Mouse (Mus musculus): ENCODE measurements around the gene Clptm1. TPM values are rescaled to one million over a fixed set of nuclear protein-coding genes. Genes with fewer than 3 reads are reported as not detected.
"Not testable (repeated sequence)": the region's sequence is repeated elsewhere in the genome, so short reads cannot be mapped to it uniquely, and the experiment has no call there.

Clptm1 gene
- polyA plus RNA-seq, 2 experiments from 2014 or later = 35.4 to 40.9 TPM

- no peak for ATAC-seq
Observed at GRCm38 (mm10) chr7:19691873-19692865, 27.3 kb upstream of the Clptm1 start, which contains the start of gene Apoc1. TSS of gene Apoc1 (minus strand) at chr7:19692660.

- no peak for ATAC-seq
Observed at GRCm38 (mm10) chr7:19691434-19691833, 26.6 kb upstream of the Clptm1 start.

- no peak for ATAC-seq
Observed at GRCm38 (mm10) chr7:19690845-19691244, 26.0 kb upstream of the Clptm1 start.

- ATAC-seq = no peak
Observed at GRCm38 (mm10) chr7:19688611-19689010, 23.8 kb upstream of the Clptm1 start.

- ATAC-seq = no peak
Observed at GRCm38 (mm10) chr7:19688101-19688500, 23.3 kb upstream of the Clptm1 start.

- not testable (repeated sequence) for ATAC-seq
Observed at GRCm38 (mm10) chr7:19686927-19687583, 22.2 kb upstream of the Clptm1 start.

GRCm38 (mm10) chr7:19686521-19686920 is 21.7 kb upstream of the Clptm1 start:
- ATAC-seq = no peak

- ATAC-seq = no peak
Observed at GRCm38 (mm10) chr7:19685374-19685773, 20.5 kb upstream of the Clptm1 start.

- ATAC-seq = no peak
Observed at GRCm38 (mm10) chr7:19683771-19684201, 19.0 kb upstream of the Clptm1 start.

- ATAC-seq = no peak
Observed at GRCm38 (mm10) chr7:19682979-19683378, 18.1 kb upstream of the Clptm1 start.

- no peak for ATAC-seq
Observed at GRCm38 (mm10) chr7:19681202-19681694, 16.4 kb upstream of the Clptm1 start, which contains the start of the genes Gm44805 and Apoc4. TSS of gene Gm44805 (minus strand) at chr7:19681423. TSS of gene Apoc4 (minus strand) at chr7:19681479.

GRCm38 (mm10) chr7:19680702-19681101 is 15.9 kb upstream of the Clptm1 start:
- ATAC-seq = no peak

- ATAC-seq = no peak
Observed at GRCm38 (mm10) chr7:19678901-19679300, 14.1 kb upstream of the Clptm1 start.

GRCm38 (mm10) chr7:19677872-19678271 is 13.0 kb upstream of the Clptm1 start, which contains the start of gene Apoc2:
TSS of gene Apoc2 (minus strand) at chr7:19677941.
- no peak for ATAC-seq

- no peak for ATAC-seq
Observed at GRCm38 (mm10) chr7:19676662-19677061, 11.8 kb upstream of the Clptm1 start.

- ATAC-seq = no peak
Observed at GRCm38 (mm10) chr7:19675824-19676223, 11.0 kb upstream of the Clptm1 start.

GRCm38 (mm10) chr7:19673083-19673699 is 8.4 kb upstream of the Clptm1 start:
- ATAC-seq = no peak

GRCm38 (mm10) chr7:19671511-19671910 is 6.7 kb upstream of the Clptm1 start:
- ATAC-seq = no peak

GRCm38 (mm10) chr7:19668947-19669721 is 4.3 kb upstream of the Clptm1 start:
- ATAC-seq = peak; percentile 56

GRCm38 (mm10) chr7:19667434-19667833 is 2.6 kb upstream of the Clptm1 start:
- no peak for ATAC-seq

GRCm38 (mm10) chr7:19666750-19667149 is 1.9 kb upstream of the Clptm1 start:
- ATAC-seq = no peak

GRCm38 (mm10) chr7:19664455-19664954 is 328 bp downstream of the Clptm1 start:
- ATAC-seq = peak; percentile 6

Data from activated CD4-positive, CD25-positive, alpha-beta regulatory T cell, adult 4 months (primary cell).